Mouse (Mus musculus) T-cell, adult 2 months (primary cell): ENCODE data around the gene Galnt11.
A peak's percentile ranks its signal among the peaks of the same experiment; 100 is the strongest.
"Not testable (repeated sequence)": the region's sequence is repeated elsewhere in the genome, so short reads cannot be mapped to it uniquely, and the experiment has no call there.

Experiments used
- DNase-seq: peaks from one replicate; pipeline ENCODE4 v3.0.0; 2022; ENCODE audit warnings: low spot score

Galnt11 gene

DNA sequence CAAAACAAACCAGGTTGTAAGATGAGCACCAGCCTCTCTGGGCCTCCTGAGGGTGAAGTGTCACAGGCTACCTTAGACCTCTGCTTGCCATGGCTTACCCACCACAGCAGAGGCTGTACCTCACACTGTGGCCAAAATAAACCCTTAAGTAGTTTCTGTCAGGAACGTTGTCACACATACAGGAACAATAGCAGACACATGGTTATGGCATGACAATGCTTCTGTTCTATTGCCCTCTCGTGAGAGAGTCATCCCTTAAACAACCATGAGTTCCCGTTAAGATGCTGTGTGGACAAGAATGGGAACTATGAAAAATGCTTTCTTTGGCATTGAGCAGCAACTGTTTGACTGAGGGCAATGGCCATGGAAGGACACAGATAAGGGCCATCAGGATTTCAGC is at the start of gene Galnt11:
TSS of gene Galnt11 (plus strand) at position 301 of the 400 bp plus-strand sequence.
- DNase-seq: no peak

DNA sequence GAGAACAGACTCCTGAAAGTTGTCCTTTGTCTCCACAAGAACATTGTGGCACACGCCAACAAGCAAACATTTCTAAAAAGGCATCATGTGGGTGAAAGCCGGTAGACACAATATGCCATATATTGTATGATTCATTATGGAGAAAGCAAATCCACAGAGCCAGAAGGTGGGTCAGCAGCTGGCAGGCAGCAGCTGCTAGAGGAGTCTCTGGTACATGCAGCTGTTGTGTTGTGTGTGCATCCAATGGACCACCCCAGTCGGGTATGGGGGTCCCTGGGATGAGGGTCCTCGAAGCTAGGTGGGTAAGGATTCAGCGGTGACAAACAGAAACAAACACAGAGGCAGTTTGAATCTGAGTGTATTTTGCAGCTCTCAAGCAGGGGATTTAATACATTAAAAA is 43.8 kb upstream of the Galnt11 start:
- not testable (repeated sequence) for DNase-seq

DNA sequence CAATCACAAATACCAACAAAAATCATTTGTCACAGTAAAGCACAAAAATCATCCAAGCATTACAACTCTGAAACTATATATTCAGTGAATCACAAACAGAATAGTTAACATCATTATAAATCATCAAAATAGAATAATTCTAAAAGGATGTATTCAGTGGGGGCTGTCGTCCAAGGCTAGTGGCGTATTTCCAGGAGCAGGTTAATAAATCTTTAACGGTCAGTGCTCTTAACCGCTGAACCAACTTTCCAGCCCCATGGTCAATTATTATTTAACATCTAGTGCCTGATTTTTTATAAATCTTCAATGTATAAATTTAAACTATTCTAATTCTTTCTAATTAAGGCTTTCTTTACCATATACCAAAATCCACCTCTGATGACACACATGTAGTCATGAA is 43.2 kb upstream of the Galnt11 start:
- not testable (repeated sequence) for DNase-seq

DNA sequence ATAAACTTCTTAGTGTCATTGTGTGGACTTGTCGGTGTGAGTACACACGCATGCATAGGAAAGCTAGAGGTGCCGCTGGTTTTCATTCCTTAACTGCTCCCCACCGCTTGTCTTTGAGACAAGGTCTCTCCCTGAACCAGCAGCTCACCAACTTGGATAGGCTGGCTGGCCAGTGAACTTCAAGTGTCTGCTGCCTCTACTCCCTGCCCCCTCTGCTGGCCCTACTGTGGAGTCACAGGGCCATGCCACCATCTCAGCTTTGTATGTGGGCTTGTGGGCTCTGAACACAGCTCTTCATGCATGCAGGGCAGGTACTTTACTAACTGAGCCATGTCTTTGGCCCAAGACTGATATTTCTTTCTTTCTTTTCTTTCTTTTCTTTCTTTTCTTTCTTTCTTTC is 42.4 kb upstream of the Galnt11 start:
- DNase-seq: no peak

DNA sequence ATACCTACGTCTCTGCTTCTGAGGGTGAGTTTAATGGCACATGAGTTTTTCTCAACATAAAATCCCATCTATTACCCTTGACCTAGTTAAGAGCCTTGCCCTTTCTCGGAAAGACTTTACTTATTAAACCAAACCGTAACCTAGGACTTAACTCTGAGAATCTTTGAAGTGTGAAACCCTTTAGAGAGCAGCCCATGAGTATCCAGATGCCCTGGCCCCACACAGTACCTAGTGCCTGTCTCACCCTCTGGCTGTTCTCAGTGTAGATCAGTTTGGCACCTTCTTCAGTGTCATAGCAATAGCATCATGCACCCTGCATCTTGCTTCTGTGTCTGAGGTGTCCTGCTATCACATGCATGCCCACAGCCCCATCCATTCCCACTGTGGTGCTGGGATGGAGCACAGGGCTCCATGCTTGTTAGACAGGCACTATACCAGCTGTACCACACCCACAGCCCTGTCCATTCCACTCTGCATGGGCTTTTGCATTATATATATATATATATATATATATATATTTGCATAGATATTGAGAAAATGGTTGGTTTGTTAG is 41.7 kb upstream of the Galnt11 start:
- DNase-seq: no peak

DNA sequence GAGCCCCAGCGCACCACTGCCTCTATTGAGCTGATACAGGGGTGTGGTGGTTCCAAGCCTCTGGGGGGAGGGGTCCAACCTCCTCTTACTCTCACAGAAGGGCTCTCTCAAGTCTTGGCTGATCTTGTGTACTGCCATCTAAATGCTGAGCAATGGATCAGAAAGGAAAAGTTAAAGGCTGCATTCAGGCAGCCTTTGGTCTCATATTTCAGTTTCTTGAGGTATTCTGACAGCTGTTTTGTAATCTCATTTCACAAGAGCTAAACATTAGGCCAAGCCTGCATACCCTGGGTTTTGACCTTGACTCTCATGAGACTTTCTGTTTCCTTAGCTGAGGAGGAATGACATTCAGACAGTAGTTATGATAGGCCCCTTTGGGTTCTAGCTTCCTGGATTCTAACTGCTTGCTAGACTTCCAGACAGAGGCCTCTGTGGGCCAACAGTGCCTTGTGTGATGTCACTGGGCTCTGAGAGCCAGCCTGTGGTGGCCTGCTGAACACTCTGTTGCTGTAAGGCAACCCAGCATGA is 40.6 kb upstream of the Galnt11 start, which contains the start of gene Galntl5:
TSS of gene Galntl5 (plus strand) at position 457 of the 528 bp plus-strand sequence.
- DNase-seq: no peak

DNA sequence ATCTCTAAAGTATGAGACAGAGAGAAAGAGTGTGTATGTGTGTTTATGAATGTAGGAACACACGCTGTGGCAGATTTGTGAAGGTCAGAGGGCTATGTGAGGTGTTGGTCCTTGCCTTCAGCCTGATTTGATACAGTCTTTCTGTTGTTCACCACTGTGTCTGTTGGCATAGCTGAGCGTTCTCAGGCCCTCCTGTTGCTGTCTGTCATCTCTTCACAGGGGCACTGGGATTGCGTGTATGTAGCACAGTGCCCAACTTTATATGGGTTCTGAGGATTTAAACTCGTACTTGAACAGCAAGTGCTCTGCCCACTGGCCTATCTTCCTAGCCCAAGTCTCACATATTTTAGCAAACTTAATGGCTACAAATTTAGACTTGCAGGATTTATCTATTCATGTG is 38.1 kb upstream of the Galnt11 start:
- DNase-seq: no peak

DNA sequence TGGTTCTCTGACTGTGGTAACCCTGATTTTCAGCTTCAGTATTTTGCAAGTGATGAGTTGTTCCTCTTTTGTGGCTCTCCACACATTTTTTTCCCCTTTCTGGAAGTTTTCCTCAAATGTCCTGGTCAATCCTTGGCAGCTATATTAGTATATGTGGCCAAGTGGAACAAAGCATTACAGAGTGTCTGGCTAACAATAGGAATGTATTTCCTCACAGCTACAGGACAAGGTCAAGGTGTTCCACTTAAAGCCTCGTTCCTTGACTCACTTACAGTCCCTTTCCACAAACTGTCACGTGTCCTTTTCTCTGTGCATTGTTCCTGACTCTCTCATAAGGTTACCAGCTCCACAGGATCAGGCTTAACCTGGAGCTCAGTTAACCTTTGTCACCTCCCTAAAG is 37.1 kb upstream of the Galnt11 start:
- no peak for DNase-seq

DNA sequence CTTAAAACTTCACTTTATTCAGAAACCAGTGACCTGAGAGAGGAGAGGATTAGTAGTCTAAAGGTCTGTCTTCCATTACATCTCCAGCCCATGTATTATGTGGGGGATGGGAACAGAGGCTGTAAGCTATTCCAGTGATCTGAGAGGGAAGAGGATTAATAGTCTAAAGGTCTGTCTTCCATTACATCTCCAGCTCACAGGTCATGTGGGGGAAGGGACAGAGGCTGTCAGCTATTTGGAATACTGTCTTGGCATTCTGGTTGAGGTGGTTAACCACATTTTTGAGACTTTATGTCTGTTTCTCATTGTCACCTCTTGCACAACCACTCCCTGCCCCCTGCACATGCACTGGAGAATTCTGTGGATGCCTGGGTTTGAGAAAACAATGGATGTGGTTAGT is 34.0 kb upstream of the Galnt11 start:
- no peak for DNase-seq

DNA sequence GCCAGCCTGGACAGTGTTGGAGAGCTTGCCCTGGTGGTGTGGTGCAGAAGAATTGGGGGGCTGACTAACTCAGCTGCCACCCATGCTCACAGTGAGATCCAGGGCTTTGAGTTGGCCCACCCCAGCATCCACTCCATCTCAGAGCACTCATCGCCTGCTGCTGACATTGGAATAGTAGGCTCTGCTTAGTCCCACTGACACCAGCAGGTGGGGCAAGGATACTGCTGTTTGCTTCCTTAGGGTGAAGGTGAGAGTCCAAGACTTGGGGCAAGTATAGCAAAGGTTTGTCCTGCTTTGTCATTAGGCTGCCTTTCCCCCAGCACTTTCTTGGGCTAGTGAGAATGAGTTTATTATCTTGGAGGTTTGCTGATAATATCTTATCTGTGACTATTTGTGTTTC is 32.9 kb upstream of the Galnt11 start:
- no peak for DNase-seq

DNA sequence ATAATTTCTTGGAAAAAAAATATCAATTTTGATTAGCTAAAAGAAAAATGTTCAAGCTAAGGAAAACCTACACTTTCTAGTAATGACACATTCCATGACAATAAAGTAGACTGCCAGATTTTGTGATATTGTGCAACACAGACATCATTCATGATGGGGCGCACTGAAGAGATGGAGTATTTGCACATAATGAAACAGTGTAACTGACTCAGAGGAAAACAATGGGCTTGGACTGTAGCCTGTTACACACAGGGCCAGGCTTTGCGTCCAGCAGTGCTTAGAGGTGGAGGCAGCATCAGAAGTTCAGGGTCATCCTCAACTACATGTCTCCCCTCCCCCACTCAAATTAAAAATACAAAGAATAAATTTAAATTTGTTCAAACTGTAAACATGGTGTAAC is 31.2 kb upstream of the Galnt11 start:
- no peak for DNase-seq

DNA sequence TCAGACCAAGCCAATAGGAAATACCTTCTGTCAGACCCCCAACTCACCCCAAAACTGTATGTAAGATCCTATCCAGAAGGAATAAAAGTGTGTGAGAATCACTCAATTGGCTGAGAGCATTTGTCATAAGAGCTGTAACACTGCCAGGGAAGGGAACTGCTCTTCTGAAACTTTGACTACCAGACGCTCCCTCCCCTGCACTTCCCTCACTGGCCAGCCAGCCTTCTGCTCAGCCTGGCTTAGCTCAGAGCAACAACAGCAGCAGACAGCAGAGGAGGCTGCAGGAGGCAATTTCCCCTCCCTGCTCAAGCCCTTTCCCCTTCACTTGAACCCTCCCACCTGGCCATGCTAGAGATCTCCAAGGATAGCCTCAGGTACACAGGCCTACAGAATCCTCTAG is 9.8 kb upstream of the Galnt11 start:
- DNase-seq: no peak

DNA sequence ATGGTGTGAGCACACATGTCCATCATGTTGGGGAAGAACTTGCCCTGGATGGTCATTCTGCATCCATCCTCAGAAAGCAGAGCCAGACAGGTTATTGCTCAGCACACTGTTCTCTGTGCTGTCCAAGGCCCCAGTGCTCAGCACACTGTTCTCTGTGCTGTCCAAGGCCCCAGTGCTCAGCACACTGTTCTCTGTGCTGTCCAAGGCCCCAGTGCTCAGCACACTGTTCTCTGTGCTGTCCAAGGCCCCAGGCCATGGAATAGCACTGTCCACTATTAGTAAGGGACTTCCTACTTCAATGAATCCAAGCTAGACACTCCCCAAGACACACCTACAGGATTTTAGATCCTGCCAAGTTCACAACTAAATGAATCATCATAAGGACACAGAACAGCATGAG is 8.5 kb upstream of the Galnt11 start:
- not testable (repeated sequence) for DNase-seq

DNA sequence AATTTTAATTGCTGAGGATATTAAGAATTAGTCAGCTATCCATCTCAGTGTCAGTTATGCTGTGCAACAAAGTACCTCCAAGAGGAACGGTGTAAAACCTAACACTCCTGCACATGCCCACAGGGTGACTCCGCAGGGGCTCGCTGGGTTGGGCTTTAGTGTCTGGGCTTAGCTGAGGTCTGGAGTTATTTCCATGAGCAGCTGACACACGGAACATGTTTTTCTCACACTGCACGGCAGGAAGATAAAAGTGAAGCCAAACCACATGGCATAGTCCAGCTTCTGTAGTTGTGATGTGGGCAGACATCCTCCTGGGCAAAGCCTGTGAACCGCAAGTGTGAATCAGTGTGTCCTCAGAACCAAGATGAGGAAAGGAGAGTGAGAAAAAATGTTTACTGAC is 6.7 kb upstream of the Galnt11 start:
- peak; percentile 7 for DNase-seq

DNA sequence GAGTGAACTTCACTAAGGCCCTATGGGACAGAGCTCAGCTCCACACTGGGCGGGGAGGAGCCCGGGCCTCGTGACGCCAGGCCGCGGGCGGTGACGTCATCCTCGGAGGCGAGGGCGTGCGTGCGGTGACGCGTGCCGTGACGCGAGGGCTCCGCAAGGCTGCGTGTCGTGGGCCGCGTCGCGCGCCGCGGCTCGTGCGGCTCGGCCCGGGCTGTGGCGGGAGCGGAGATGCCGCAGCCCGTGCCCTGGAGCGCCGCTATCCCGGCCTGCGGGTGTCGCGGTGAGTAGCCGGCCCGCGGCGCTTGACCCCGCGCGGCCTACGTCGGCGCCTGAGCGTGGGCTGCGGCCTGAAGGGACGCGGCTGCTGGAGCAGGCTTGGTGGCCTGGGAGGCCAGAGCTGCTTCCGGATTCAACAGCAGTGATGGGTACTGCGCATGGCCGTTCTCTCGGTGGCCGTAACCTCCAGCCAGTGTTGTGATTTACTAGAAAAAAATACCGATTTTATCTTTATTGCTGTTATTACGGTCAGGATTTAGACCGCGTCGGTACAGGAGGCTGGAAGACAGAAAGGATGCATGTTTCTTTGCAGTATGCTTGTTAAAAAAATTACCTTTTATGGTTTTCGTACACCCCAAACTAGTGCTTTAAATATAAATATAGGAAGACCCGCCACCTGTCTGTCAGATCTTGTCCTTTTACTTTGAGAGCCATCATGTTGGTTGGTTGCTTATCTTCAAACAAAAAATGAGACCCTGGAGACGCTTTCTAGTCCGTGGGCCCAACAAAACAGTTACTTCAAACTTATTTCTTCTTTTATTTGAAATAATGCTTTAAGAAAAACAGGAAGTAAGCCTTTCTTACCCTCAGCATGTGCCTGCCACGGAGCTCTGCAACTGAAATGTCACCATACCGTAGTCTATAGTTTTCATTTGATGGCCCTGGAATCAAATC is 1.3 kb downstream of the Galnt11 start, which contains the start of gene E130116L18Rik:
TSS of gene E130116L18Rik (minus strand) at position 402 of the 951 bp plus-strand sequence.
- DNase-seq: peak; percentile 96

DNA sequence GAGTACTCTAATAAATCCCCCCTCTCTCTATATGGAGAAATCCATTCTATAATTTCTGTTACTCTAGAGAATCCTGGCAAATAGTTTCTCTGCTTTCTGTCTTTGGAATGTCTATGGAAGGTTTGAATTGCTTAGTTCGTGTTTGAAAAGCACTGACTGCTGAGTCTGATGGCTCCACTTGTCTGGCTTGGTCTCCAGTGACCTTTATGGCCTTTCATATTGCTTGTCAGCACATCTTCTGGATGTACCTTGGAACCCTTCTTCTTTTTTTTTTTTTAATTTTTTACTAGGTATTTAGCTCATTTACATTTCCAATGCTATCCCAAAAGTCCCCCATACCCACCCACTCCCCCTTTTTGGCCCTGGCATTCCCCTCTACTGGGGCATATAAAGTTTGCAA is 2.7 kb downstream of the Galnt11 start:
- not testable (repeated sequence) for DNase-seq

DNA sequence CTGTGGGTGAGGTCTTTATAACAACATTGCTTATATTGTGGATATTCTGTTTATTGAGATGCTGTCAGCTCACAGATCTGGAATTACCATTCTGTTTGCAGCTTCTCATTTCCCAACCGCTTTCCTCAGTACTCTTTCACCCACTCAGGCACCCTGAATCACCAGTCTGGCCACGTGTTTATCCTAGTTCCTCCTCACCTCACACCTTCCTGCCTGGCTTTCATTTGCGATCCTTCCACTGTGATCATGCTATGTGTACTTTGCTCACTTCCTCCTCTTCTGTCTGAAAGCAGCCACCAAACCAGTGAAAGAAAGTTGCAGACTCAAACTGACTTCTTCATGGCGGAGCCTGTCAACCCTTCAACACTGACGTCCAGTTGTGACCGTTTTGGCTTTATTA is 21.4 kb downstream of the Galnt11 start:
- no peak for DNase-seq

DNA sequence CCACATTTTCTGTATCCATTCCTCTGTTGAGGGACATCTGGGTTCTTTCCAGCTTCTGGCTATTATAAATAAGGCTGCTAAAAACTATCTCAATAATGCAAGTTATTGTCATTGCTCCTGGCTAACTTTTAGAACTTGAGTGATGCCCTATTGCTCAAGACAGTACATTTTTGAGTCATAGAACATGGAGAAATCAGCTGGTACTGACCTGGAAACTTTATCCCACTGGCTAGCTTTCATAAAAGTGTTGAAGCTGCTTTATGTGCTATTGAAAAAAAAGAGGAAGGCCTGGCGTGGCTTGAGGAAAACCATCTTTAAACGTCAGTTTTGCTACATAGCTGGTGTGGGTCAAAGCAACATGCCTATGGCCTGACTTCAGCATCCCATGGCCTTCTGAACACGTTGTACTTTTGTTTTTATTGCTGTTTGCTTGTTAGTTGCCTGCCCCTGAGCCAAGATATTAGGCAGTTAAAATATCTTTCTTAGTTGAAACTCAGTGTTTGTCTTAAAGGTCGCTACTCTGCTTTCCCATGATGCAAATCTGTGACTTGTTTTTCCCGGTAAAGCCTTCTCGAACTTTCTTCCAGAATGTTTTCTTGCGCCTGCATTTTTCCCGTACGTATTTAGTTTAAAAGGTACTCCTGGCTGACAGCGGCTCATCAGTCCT is 24.2 kb downstream of the Galnt11 start:
- DNase-seq: no peak

DNA sequence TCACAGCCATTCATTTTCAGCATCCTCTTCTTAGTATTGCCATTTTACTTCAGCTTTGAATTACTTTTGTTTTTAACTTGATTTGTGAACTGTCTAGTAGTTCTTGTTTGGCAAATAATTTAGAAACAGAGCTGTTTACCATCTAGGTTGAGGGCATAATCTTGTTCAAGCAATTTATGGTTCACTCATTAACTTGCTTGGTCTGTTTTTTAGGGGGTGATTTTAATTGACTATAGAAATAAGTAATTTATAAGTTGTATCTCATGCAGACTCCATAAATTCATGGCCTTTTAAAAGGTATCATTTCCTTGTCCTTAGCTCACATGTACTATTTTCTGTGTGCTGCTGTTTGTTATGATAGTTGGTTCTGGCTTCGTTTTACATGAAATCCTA is 24.8 kb downstream of the Galnt11 start:
- no peak for DNase-seq

DNA sequence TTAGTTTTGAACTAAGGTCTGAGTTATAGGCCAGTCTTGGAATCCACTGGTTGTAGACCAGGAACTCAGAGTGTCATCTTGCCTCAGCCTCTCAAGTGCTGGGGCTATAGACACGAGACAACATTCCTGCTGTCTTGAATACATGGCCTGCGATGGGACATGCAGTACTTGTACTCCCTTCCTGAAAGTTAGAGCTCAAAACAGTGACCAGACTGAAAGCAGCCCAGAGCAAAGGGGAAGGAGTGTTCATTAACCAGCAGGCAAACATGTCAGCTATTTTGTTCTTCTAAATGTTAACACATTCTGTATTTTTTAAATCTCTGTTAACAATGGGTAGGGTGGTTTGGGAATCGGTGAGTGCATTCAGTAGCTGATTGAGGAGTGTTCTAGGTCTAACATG is 25.3 kb downstream of the Galnt11 start:
- DNase-seq: no peak

DNA sequence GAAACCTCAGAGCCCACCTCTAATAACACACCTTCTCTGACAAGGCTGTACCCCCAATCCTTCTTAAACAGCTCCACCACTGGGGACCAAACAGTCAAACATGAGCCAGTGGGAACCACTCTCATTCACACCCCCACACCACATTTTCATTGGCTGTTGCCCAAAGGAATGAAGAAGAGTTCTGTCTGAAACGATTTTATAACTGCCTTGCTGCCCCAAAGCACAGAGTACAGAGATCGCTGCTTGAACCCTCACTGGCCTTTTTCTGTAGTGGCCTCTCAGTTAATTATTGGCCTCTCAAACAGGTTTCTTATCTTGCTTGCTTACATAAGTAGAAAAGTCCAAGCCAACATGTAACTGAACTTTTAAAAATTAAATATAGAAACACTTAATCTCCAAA is 30.7 kb downstream of the Galnt11 start:
- no peak for DNase-seq

DNA sequence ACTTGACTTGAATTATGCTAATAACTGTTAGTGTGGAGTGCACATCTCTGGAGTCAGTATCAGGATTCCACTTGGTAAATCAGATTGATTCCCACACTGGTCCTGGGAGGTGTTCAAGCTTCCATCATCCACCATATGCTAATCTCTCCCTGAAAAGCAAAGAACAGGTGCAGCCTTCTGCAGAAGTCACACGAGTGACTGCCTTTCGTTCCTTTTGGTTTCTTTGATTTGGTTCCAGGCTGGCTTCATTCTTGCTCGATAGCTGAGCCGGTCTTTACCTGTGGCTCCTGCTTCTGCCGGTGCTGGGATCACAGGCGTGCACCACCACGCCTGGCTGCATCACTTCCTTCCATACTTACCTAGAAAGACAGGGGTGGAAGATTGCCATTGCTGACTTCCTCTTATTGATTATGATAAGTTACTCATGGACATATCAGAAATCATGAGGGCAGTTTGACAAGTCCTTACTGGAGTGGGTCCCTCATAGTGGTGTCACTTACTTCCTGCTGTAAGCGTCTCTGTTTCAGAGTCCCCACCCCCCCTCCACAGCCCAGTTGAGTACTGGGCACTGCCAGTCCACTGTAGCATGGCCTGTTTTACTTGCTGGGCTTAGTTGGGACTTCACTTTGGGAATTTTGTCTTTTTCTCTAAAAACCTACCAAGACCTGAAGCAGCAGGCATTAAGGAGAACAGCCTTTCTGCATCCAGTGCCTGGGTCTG is 31.3 kb downstream of the Galnt11 start:
- DNase-seq: no peak
